Mouse (Mus musculus) heart, adult 2 months (tissue): ENCODE data around the gene Mrps2.

ENCODE experiments used
- CTCF ChIP-seq: fragments of 200-600 bp; IDR thresholded peaks from 2 replicates; pipeline ENCODE4 v1.8.1; 2022; ENCODE audit warnings: antibody characterized with exemption, mild to moderate bottlenecking, moderate library complexity
- POLR2A ChIP-seq: fragments of 200-500 bp; IDR thresholded peaks from 2 replicates; pipeline ENCODE4 v1.6.1; 2011; ENCODE audit warnings: mild to moderate bottlenecking, low read depth, low read length, control low read depth; ENCODE audit not compliant: insufficient read depth

GRCm38 (mm10) chr2:28495207-28495756, 27.4 kb downstream of the Mrps2 start:
- peak; percentile 54 for TF ChIP-seq CTCF
- TF ChIP-seq POLR2A, result no peak
